Mouse (Mus musculus) T-cell, adult 66 days (primary cell): Measurements from ENCODE around the gene Bhlhb9. TPM values are rescaled to one million over a fixed set of nuclear protein-coding genes. Genes with fewer than 3 reads are reported as not detected.

Experiments used
- total RNA-seq, 2 experiments: library from RNA; stranded (reverse); gene quantifications; 3 replicates in 1 of 2; 4 replicates in 1 of 2; pipeline ENCODE4 v1.2.4; 2023

Gene Bhlhb9
- total RNA-seq: 10 to 100 TPM; 20.5 to 24.5 TPM

DNA sequence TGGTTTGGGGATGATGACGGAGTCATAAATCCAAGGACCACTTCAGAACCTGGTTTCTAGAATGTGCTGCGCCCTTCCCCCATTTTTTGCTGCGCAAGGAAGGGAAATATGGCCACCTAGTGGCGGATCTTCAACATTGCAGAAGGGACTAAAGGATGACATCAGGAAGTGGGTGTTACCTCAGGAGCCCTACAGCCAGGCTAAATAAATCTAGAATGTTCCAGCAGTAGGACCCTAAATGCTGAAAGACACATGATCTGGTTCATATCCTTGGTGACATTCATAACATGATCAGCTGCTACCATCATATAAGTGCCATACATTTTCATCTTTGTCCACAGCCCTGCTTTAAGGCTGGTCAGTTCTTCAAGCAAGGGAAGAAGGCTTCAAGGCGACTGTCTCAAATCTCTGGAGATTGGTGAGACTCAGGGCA, at the start of gene Bhlhb9:
Gene Bhlhb9 (plus strand): TSS at position 383 of the 433 bp plus-strand sequence.

DNA sequence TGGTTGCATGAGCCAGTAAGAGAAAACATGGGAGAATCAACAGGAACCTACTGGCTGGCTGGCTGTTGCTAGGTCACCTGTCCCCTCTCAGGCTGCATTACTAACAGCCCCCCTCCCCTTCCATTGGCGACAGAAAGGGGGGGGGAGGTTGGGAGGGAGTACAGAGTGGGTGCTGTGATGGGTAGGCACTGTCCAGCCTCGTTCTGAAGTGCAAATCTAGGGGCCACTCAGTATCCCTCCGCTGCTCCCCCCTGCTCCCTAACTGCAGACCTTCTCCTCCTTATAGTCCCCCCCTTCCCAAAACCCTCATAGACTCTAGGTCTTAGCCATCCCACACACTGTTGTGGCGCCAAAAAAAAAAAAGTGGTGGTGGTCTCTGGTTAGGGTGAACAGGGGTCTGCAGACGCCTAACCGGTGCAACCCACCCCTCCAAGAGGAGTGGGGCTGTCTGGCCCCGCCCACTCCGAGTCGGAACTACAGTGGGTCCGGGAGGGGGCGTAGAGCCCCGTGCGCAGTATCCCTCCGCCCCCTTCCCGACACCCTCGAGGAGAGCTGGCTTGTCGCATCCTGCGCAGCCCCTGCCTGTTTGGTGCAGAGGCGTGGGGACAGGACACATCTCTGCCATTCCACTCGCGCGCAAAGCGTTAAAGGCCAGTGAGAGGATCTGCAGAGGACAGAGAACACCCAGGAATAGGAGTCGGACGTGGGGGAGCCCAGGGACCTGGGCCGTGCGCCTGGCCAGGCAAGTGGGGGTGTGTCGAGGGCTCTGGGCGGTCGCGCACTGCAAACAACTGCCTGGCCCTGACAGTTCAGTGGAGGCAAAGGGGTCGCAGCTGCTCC, 41.3 kb downstream of the Bhlhb9 start, which contains the start of gene Gprasp2:
Gene Gprasp2 (plus strand): TSS at position 514 of the 840 bp plus-strand sequence.

Other genes starting within 250 kb of the Bhlhb9 start
- not detected for gene Nxf7, start 198.8 kb upstream of the Bhlhb9 start, total RNA-seq
- not detected for gene Prame, start 169.9 kb upstream of the Bhlhb9 start, total RNA-seq
- not detected for gene Tcp11x2, start 103.8 kb upstream of the Bhlhb9 start, total RNA-seq
- gene Tmsb15a, start 72.3 kb upstream of the Bhlhb9 start, total RNA-seq: not detected
- gene Armcx5, start 54.9 kb upstream of the Bhlhb9 start, total RNA-seq: 10 to 100 TPM; 35.6 to 42.4 TPM
- gene Gprasp1, start 54.9 kb upstream of the Bhlhb9 start, total RNA-seq: 10 to 100 TPM; 59.1 to 65.7 TPM
- 10 to 100 TPM; 15.7 to 19.9 TPM for gene Gprasp2, start 41.4 kb downstream of the Bhlhb9 start, total RNA-seq
- gene Arxes2, start 196.2 kb downstream of the Bhlhb9 start, total RNA-seq: 1 to 10 TPM; 2.1 to 3.3 TPM
- not detected for gene Arxes1, start 235.8 kb downstream of the Bhlhb9 start, total RNA-seq